Mouse (Mus musculus) embryo, embryonic 11.5 days (tissue): ENCODE measurements around the gene Nup210.
A peak's percentile ranks its signal among the peaks of the same experiment; 100 is the strongest.

Experiments used
- DNase-seq: peaks from one replicate; pipeline ENCODE4 v3.0.0-alpha.2; 2012; ENCODE audit warnings: low read depth, low spot score

The Nup210 gene

GRCm38 (mm10) chr6:91116244-91117145, at the start of gene Nup210:
Gene Nup210, minus strand, starts transcription at chr6:91116829.
- DNase-seq, result peak; percentile 82

GRCm38 (mm10) chr6:91165210-91165609, 48.6 kb upstream of the Nup210 start:
- peak; percentile 60 for DNase-seq

GRCm38 (mm10) chr6:91164584-91164983, 48.0 kb upstream of the Nup210 start:
- no peak for DNase-seq

- DNase-seq, result no peak
Observed at GRCm38 (mm10) chr6:91163195-91163911, 46.7 kb upstream of the Nup210 start.

- DNase-seq, result no peak
Observed at GRCm38 (mm10) chr6:91162314-91162713, 45.7 kb upstream of the Nup210 start.

- DNase-seq, result no peak
Observed at GRCm38 (mm10) chr6:91161506-91162235, 45.0 kb upstream of the Nup210 start.

- DNase-seq, result no peak
Observed at GRCm38 (mm10) chr6:91160976-91161375, 44.3 kb upstream of the Nup210 start.

GRCm38 (mm10) chr6:91160399-91160798, 43.8 kb upstream of the Nup210 start:
- no peak for DNase-seq

GRCm38 (mm10) chr6:91159047-91159446, 42.4 kb upstream of the Nup210 start:
- DNase-seq, result no peak

GRCm38 (mm10) chr6:91157237-91157570, 40.6 kb upstream of the Nup210 start:
- DNase-seq, result no peak

- peak; percentile 84 for DNase-seq
Observed at GRCm38 (mm10) chr6:91156554-91157236, 40.1 kb upstream of the Nup210 start, which contains the start of gene Hdac11. Gene Hdac11, plus strand, starts transcription at chr6:91156665.

GRCm38 (mm10) chr6:91156062-91156461, 39.4 kb upstream of the Nup210 start:
- DNase-seq, result no peak

- no peak for DNase-seq
Observed at GRCm38 (mm10) chr6:91155286-91155685, 38.7 kb upstream of the Nup210 start.

- no peak for DNase-seq
Observed at GRCm38 (mm10) chr6:91154685-91155084, 38.1 kb upstream of the Nup210 start.

- DNase-seq, result peak; percentile 48
Observed at GRCm38 (mm10) chr6:91153549-91154064, 37.0 kb upstream of the Nup210 start.

- DNase-seq, result no peak
Observed at GRCm38 (mm10) chr6:91152892-91153548, 36.4 kb upstream of the Nup210 start.

- DNase-seq, result no peak
Observed at GRCm38 (mm10) chr6:91147152-91147770, 30.6 kb upstream of the Nup210 start.

GRCm38 (mm10) chr6:91146443-91147151, 30.0 kb upstream of the Nup210 start:
- DNase-seq, result no peak

- no peak for DNase-seq
Observed at GRCm38 (mm10) chr6:91145572-91145971, 28.9 kb upstream of the Nup210 start.

- no peak for DNase-seq
Observed at GRCm38 (mm10) chr6:91145056-91145455, 28.4 kb upstream of the Nup210 start.
